In the genomic region with DNA sequence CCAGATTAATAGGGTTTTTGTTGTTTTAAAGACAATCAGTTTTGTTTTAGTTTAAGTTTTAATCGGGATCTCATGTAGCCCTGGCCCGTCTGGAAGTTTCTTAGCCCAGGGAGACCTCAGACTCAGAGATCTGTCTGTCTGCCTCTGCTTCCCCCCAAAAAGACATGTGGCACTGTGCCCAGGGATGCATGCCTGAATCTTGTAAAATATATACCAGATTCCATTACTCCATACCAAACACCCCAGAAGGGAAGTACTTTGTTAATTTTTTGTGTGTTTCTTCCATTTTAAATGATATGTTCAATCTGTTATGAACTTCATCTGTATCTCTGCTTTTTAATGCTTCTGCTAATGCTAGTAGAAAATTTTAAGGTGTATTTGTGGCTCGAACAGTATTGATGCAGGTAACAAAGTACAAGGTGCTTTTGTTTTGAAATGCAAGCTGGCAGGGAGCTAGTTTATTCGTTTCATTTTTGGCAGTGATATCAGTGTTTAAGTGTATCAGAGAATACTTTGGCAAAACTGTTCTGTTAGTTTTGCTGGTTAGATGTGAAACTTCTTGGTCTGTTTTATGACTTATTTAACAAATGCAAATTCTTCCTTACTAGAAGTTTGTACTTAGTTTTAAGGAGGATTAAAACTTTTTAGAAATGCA, we compare ENCODE assay signal across 16 mouse cellular contexts. TPM values are rescaled to one million over a fixed set of nuclear protein-coding genes. Genes with fewer than 3 reads are reported as not detected.
"Had no signal": no experiment of that assay in that cellular context is flagged by ENCODE, and none has a peak within 500 bp of the region (broad histone marks: within the 10 kb centered on the region; RNA-seq: fewer than 3 reads in every experiment).

No protein-coding gene starts in this region.

- H3K4me2 ChIP-seq: neural tube, embryonic 15.5 days; stomach, embryonic 15.5 days had no signal

- H3K27ac ChIP-seq: neural tube, embryonic 15.5 days; stomach, embryonic 15.5 days; stomach, postnatal 0 days had no signal

- H3K27me3 ChIP-seq: neural tube, embryonic 15.5 days; stomach, embryonic 15.5 days had no signal

- H3K9me3 ChIP-seq: neural tube, embryonic 15.5 days; stomach, embryonic 15.5 days had no signal

- DNase-seq: retina, postnatal 1 day; right cerebral cortex, adult 18-20 months; right cerebral cortex, postnatal 14 days; right cerebral cortex, postnatal 25 days; right cerebral cortex, postnatal 4 days; spleen, adult 18-20 months; thymus, adult 18-20 months; thymus, adult 2 months; thymus, postnatal 14 days; thymus, postnatal 25 days; thymus, postnatal 36 days; thymus, postnatal 4 days had no signal

- H3K9ac ChIP-seq: neural tube, embryonic 15.5 days; stomach, embryonic 15.5 days had no signal

- H3K4me3 ChIP-seq: neural tube, embryonic 15.5 days; stomach, embryonic 15.5 days had no signal

- H3K4me1 ChIP-seq: stomach, embryonic 15.5 days had no signal

RNA-seq across cellular contexts. Expression of a gene that starts 30.5 kb away (rescaled TPM):
- total RNA-seq: neutrophil, adult 5-6 weeks had no signal
